Mouse (Mus musculus) ES-E14 (cell line): Measurements from ENCODE around the gene Sfxn5. TPM values are rescaled to one million over a fixed set of nuclear protein-coding genes. Genes with fewer than 3 reads are reported as not detected.

Experiments used
- DNase-seq: peaks from one replicate; pipeline ENCODE4 v3.0.0-alpha.2; 2013; ENCODE audit warnings: low read depth, low spot score
- H3K27ac ChIP-seq: 2 replicates; pipeline ENCODE4 v1.5.1; 2012; ENCODE audit warnings: low read depth, mild to moderate bottlenecking, low read length, moderate library complexity, mixed read lengths; ENCODE audit not compliant: poor library complexity, insufficient read depth, severe bottlenecking
- H3K36me3 ChIP-seq: 2 replicates; pipeline ENCODE4 v1.6.1; 2012; ENCODE audit warnings: mild to moderate bottlenecking, low read length, moderate library complexity, mixed read lengths; ENCODE audit not compliant: control insufficient read depth, poor library complexity, insufficient read depth, severe bottlenecking
- H3K4me1 ChIP-seq, 2 experiments: fragments of 150-350 bp in 1 of 2; sonication (generic) in 1 of 2; 2 replicates each; pipeline ENCODE4 v1.6.1; 2012; ENCODE audit warnings: low read length in 2 of 2, mild to moderate bottlenecking in 1 of 2, mixed read lengths in 1 of 2; ENCODE audit not compliant: control insufficient read depth in 2 of 2, insufficient read depth in 2 of 2, poor library complexity in 1 of 2
- H3K4me3 ChIP-seq, 2 experiments: fragments of 150-350 bp in 1 of 2; sonication (generic) in 1 of 2; 2 replicates each; pipeline ENCODE4 v1.5.1; 2012; ENCODE audit warnings: low read length in 2 of 2, low read depth in 1 of 2, mild to moderate bottlenecking in 1 of 2, mixed read lengths in 1 of 2; ENCODE audit not compliant: insufficient read depth in 1 of 2, poor library complexity in 1 of 2, severe bottlenecking in 1 of 2
- H3K9ac ChIP-seq: 2 replicates; pipeline ENCODE4 v1.6.1; 2012; ENCODE audit warnings: low read depth, mild to moderate bottlenecking, low read length, mixed read lengths; ENCODE audit not compliant: poor library complexity, insufficient read depth, severe bottlenecking
- H3K9me3 ChIP-seq: fragments of 150-350 bp; sonication (generic); 2 replicates; pipeline ENCODE4 v1.6.1; 2012; ENCODE audit warnings: low read depth, mild to moderate bottlenecking, low read length; ENCODE audit not compliant: control insufficient read depth, insufficient read depth
- CHD2 ChIP-seq: IDR thresholded peaks from 2 replicates; pipeline ENCODE4 v1.6.1; 2014; ENCODE audit warnings: mild to moderate bottlenecking, low read depth, low read length, inconsistent platforms
- HCFC1 ChIP-seq: IDR thresholded peaks from 2 replicates; pipeline ENCODE4 v1.6.1; 2012; ENCODE audit warnings: low read length, inconsistent platforms, borderline replicate concordance; ENCODE audit not compliant: insufficient read depth
- MAFK ChIP-seq: IDR thresholded peaks from 2 replicates; pipeline ENCODE4 v1.6.1; 2014; ENCODE audit warnings: mild to moderate bottlenecking, low read depth, low read length, inconsistent platforms; ENCODE audit not compliant: insufficient read depth
- ZC3H11A ChIP-seq: IDR thresholded peaks from 2 replicates; pipeline ENCODE4 v1.6.1; 2012; ENCODE audit warnings: low read depth, mild to moderate bottlenecking, inconsistent platforms, low read length, borderline replicate concordance
- ZNF384 ChIP-seq: IDR thresholded peaks from 2 replicates; pipeline ENCODE4 v1.6.1; 2012; ENCODE audit warnings: low read depth, low read length, inconsistent platforms
- in situ Hi-C, 2 experiments: fragments of 600-800 bp; cut with MboI; formaldehyde crosslinking; loops; one replicate each; pipeline ENCODE4 v1.15.1; 2025; ENCODE audit warnings: low sequenced_read_pairs in 2 of 2, inconsistent platforms in 1 of 2; ENCODE audit not compliant: unreplicated experiment in 2 of 2
- total RNA-seq: library from RNA; depleted of rRNA; stranded (reverse); fragments of 300-350 nt; gene quantifications from 2 replicates; pipeline ENCODE4 v1.2.3, GENCODE M21; 2012

Sfxn5 gene
- total RNA-seq, 1 experiment, result 4.9 TPM

DNA sequence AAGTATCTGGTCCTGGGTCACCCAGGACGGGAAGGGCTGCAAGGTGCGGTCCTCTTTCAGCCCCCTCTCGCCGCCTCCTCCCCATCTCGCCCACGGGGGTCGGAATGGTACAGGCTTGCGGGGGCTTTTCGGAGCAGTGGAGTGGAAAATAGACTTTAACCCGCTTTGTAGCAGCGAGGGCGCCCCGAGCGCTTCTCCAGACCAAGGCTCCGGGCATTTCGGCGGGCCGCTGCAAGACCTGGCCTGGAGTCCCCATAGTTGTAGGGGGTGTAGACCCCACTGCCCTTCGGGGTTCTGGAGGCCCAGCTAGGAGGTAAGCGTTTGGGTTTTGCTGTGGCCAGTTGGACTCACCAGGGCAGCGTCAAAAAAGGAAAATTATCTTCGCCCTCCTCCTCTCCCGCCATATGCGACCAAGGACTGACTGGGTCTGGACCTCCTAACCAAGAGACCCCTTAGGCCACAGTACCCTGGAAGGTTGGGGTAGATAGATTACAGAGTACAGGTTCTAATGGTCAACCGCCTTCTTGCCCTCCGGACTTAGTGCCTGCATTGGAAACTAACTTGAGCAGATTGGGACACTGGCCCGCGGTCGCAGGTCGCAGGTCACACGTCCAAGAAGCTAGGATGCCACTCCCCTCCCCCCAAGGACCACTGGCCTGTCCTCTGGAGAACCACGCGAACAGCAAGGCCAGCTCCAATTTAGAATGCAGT lies 147.0 kb downstream of the Sfxn5 start:
- Histone ChIP-seq H3K27ac (no peak overlapping the region), H3K4me1 (peaks cover 0 to 2% of the 10 kb centered on the region in 2 experiments; a peak in 1 of 4 replicates), H3K36me3 (no peaks in the 10 kb centered on the region), H3K9ac (no peak overlapping the region), H3K4me3 (peak overlapping the region; percentile 55 to 62), H3K9me3 (no peaks in the 10 kb centered on the region)
- TF ChIP-seq ZC3H11A (no peak), ZNF384 (no peak), MAFK (no peak), CHD2 (no peak)
- DNase-seq, result no peak
- in situ Hi-C loops, result loop anchor here (25.0 kb wide), 2 partner anchors 599 to 1474 kb away; partner anchors contain the start of genes Vax2 (in 2 of the 2) and Cyp26b1 (in 1 of the 2)

DNA sequence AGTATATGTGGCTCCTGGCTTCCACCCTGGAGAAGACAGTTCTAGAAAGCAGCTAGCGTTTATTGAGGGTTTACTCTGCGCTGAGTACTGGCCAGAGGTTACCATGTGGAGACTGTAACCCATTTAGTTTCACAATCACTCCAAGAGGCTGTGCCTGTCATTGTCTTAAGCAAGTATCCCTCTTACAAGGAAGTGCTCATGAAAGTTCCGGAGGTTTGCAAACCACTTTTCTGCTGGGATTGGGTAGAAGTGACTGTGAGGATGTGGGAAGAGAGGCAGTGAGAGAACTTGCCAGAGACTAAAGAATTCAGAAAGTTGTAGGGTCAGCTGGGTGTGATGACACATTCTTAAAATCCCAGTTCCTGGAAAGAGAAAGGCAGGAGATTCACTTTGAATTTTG lies 149.3 kb downstream of the Sfxn5 start:
- Histone ChIP-seq H3K4me1 (peaks cover 0 to 2% of the 10 kb centered on the region in 2 experiments; a peak in 1 of 4 replicates), H3K4me3 (no peak overlapping the region), H3K9ac (no peak overlapping the region), H3K36me3 (no peaks in the 10 kb centered on the region), H3K9me3 (no peaks in the 10 kb centered on the region), H3K27ac (no peak overlapping the region)
- DNase-seq, result no peak
- TF ChIP-seq ZNF384 (no peak), ZC3H11A (no peak), HCFC1 (no peak), CHD2 (no peak), MAFK (no peak)
- in situ Hi-C loops, result loop anchor here (25.0 kb wide), 2 partner anchors 597 to 1472 kb away; partner anchors contain the start of genes Vax2 (in 2 of the 2) and Cyp26b1 (in 1 of the 2)

DNA sequence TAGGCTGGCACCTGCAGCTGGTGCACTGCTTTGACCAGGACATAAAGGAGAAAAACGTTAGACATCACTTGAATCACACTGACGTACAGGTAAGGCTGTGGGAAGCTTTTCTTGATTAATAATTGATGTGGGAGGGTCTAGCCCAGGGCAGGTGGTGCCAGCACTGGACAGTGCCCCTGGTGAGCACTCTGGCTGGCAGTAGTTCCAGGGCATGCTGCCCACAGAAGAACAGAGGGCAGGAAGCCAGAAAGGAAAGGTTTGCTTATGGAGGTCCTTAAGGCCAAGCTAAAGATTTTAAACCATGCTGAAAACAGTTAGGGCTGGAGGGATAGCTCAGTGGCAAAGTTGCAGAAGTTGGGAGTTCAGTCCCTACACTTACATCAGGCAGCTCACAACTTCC lies 153.2 kb downstream of the Sfxn5 start:
- Histone ChIP-seq H3K36me3 (no peaks in the 10 kb centered on the region), H3K4me1 (no peaks in the 10 kb centered on the region), H3K9ac (no peak overlapping the region), H3K4me3 (no peak overlapping the region), H3K27ac (no peak overlapping the region), H3K9me3 (no peaks in the 10 kb centered on the region)
- DNase-seq, result no peak
- TF ChIP-seq CHD2, result no peak
- TF ChIP-seq MAFK, result no peak
- in situ Hi-C loops, result loop anchor here (25.0 kb wide), 2 partner anchors 593 to 1468 kb away; partner anchors contain the start of genes Vax2 (in 2 of the 2) and Cyp26b1 (in 1 of the 2)

DNA sequence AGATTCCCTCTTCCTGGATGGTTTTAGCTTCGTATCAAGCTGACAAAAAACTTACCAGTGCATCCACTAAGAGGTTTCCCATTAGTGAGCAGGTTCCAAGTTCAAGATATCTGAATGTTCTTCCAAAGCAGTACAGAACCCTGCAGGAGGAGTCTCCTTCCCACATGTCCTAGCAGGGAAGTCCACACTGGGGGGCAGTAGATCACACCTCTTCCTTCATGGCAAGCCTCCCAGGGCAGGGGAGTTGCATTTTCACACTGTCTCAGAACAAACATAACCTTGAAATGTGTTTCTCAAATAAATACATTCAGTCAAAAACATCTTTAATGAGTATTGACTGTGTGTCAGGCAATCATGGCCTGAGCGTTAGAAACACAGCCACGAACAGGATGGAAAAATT lies 153.7 kb downstream of the Sfxn5 start:
- no peaks in the 10 kb centered on the region for H3K4me1 ChIP-seq
- no peak for DNase-seq

More for the DNA sequence above, 153.7 kb downstream of the Sfxn5 start:
- TF ChIP-seq HCFC1 (no peak), MAFK (no peak), ZC3H11A (no peak), CHD2 (no peak), ZNF384 (no peak)
- H3K9me3 ChIP-seq, result no peaks in the 10 kb centered on the region
- H3K4me3 ChIP-seq, result no peak overlapping the region
- H3K9ac ChIP-seq, result no peak overlapping the region
- no peaks in the 10 kb centered on the region for H3K36me3 ChIP-seq
- no peak overlapping the region for H3K27ac ChIP-seq
- in situ Hi-C loops, result loop anchor here (25.0 kb wide), 2 partner anchors 592 to 1467 kb away; partner anchors contain the start of genes Vax2 (in 2 of the 2) and Cyp26b1 (in 1 of the 2)
